Mouse (Mus musculus) gastrocnemius, postnatal 36 days (tissue): ENCODE results near the gene Tex46. TPM values are rescaled to one million over a fixed set of nuclear protein-coding genes. Genes with fewer than 3 reads are reported as not detected.

Experiments used
- microRNA-seq, 2 experiments: library from miRNA; unstranded; fragments of <30 nt; microRNA quantifications; one replicate each; pipeline ENCODE4 v1.2.0; 2021
- total RNA-seq, 2 experiments: library from RNA; stranded (reverse); gene quantifications; 2 replicates each; pipeline ENCODE4 v1.2.3; 2021

The Tex46 gene
- total RNA-seq, 2 experiments from 2014 or later: not detected

Small RNA genes within 50 kb of the gene (microRNA-seq; reads per million reads assigned to microRNA genes)
- 0 reads per million in 2 experiments for gene Gm22180

Other genes starting within 250 kb of the Tex46 start
- gene Htr1d, start 186.9 kb upstream of the Tex46 start, total RNA-seq: not detected
- under 1 TPM; 0.15 to 0.38 TPM for gene 6030445D17Rik, start 148.2 kb upstream of the Tex46 start, total RNA-seq
- 10 to 100 TPM; 12.6 to 13.1 TPM for gene Luzp1, start 140.7 kb upstream of the Tex46 start, total RNA-seq
- gene Kdm1a, start 7.7 kb upstream of the Tex46 start, total RNA-seq: 10 to 100 TPM; 14.7 to 20.4 TPM
- not detected for gene Lactbl1, start 12.2 kb downstream of the Tex46 start, total RNA-seq
- gene Ephb2, start 225.6 kb downstream of the Tex46 start, total RNA-seq: under 1 TPM; 0.87 to 0.94 TPM